Mouse (Mus musculus) ES-E14 (cell line): ENCODE measurements at regions not wholly inside any gene's neighbourhood (a gene's known extent, or its start where the extent isn't known, plus 50 kb on each side); places are given as distances from the start of the nearest gene placed in this dataset.

Source experiments
- DNase-seq: peaks from one replicate; pipeline ENCODE4 v3.0.0-alpha.2; 2013; ENCODE audit warnings: low read depth, low spot score
- H3K27ac ChIP-seq: 2 replicates; pipeline ENCODE4 v1.5.1; 2012; ENCODE audit warnings: low read depth, mild to moderate bottlenecking, low read length, moderate library complexity, mixed read lengths; ENCODE audit not compliant: poor library complexity, insufficient read depth, severe bottlenecking
- H3K36me3 ChIP-seq: 2 replicates; pipeline ENCODE4 v1.6.1; 2012; ENCODE audit warnings: mild to moderate bottlenecking, low read length, moderate library complexity, mixed read lengths; ENCODE audit not compliant: control insufficient read depth, poor library complexity, insufficient read depth, severe bottlenecking
- H3K4me1 ChIP-seq, 2 experiments: fragments of 150-350 bp in 1 of 2; sonication (generic) in 1 of 2; 2 replicates each; pipeline ENCODE4 v1.6.1; 2012; ENCODE audit warnings: low read length in 2 of 2, mild to moderate bottlenecking in 1 of 2, mixed read lengths in 1 of 2; ENCODE audit not compliant: control insufficient read depth in 2 of 2, insufficient read depth in 2 of 2, poor library complexity in 1 of 2
- H3K4me3 ChIP-seq, 2 experiments: fragments of 150-350 bp in 1 of 2; sonication (generic) in 1 of 2; 2 replicates each; pipeline ENCODE4 v1.5.1; 2012; ENCODE audit warnings: low read length in 2 of 2, low read depth in 1 of 2, mild to moderate bottlenecking in 1 of 2, mixed read lengths in 1 of 2; ENCODE audit not compliant: insufficient read depth in 1 of 2, poor library complexity in 1 of 2, severe bottlenecking in 1 of 2
- H3K9ac ChIP-seq: 2 replicates; pipeline ENCODE4 v1.6.1; 2012; ENCODE audit warnings: low read depth, mild to moderate bottlenecking, low read length, mixed read lengths; ENCODE audit not compliant: poor library complexity, insufficient read depth, severe bottlenecking
- H3K9me3 ChIP-seq: fragments of 150-350 bp; sonication (generic); 2 replicates; pipeline ENCODE4 v1.6.1; 2012; ENCODE audit warnings: low read depth, mild to moderate bottlenecking, low read length; ENCODE audit not compliant: control insufficient read depth, insufficient read depth
- CHD2 ChIP-seq: IDR thresholded peaks from 2 replicates; pipeline ENCODE4 v1.6.1; 2014; ENCODE audit warnings: mild to moderate bottlenecking, low read depth, low read length, inconsistent platforms
- HCFC1 ChIP-seq: IDR thresholded peaks from 2 replicates; pipeline ENCODE4 v1.6.1; 2012; ENCODE audit warnings: low read length, inconsistent platforms, borderline replicate concordance; ENCODE audit not compliant: insufficient read depth
- MAFK ChIP-seq: IDR thresholded peaks from 2 replicates; pipeline ENCODE4 v1.6.1; 2014; ENCODE audit warnings: mild to moderate bottlenecking, low read depth, low read length, inconsistent platforms; ENCODE audit not compliant: insufficient read depth
- ZC3H11A ChIP-seq: IDR thresholded peaks from 2 replicates; pipeline ENCODE4 v1.6.1; 2012; ENCODE audit warnings: low read depth, mild to moderate bottlenecking, inconsistent platforms, low read length, borderline replicate concordance
- ZNF384 ChIP-seq: IDR thresholded peaks from 2 replicates; pipeline ENCODE4 v1.6.1; 2012; ENCODE audit warnings: low read depth, low read length, inconsistent platforms
- in situ Hi-C, 2 experiments: fragments of 600-800 bp; cut with MboI; formaldehyde crosslinking; loops; one replicate each; pipeline ENCODE4 v1.15.1; 2025; ENCODE audit warnings: low sequenced_read_pairs in 2 of 2, inconsistent platforms in 1 of 2; ENCODE audit not compliant: unreplicated experiment in 2 of 2

DNA sequence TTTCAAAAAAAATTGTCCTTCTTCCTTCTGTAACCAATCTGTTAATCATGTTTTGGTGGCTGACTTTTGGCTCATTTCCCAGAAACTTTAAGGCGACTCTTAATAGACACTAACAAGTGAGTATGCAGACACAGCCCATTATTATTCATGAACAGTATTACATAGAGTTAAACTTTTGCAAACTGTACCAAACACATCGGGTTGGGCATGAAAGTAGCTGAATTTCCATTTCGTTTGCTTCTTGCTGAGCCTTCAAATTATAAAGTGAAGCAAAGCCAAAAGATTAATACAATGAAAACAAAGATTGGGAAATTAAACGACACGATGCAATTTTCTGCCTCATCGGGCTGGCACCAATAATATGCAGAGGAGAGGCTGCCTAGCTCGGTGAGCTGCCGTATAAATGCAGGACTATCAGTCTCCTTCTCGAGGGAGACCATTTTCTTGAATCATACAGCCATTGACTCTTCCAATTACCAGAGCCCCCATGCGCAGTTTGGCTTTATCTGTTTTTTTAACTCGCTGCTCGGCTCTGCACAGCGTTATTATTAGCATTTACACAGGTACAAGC lies 311.8 kb downstream of the Hace1 start:
- H3K36me3 ChIP-seq = no peaks in the 10 kb centered on the region
- no peak overlapping the region for H3K27ac ChIP-seq
- no peak for TF ChIP-seq ZNF384
- TF ChIP-seq HCFC1 = no peak
- TF ChIP-seq CHD2 = no peak
- TF ChIP-seq ZC3H11A = no peak
- TF ChIP-seq MAFK = no peak
- no peak overlapping the region for H3K4me3 ChIP-seq
- in situ Hi-C loops = no loop called here
- H3K9ac ChIP-seq = no peak overlapping the region
- no peaks in the 10 kb centered on the region for H3K9me3 ChIP-seq
- DNase-seq = no peak
- no peaks in the 10 kb centered on the region for H3K4me1 ChIP-seq

DNA sequence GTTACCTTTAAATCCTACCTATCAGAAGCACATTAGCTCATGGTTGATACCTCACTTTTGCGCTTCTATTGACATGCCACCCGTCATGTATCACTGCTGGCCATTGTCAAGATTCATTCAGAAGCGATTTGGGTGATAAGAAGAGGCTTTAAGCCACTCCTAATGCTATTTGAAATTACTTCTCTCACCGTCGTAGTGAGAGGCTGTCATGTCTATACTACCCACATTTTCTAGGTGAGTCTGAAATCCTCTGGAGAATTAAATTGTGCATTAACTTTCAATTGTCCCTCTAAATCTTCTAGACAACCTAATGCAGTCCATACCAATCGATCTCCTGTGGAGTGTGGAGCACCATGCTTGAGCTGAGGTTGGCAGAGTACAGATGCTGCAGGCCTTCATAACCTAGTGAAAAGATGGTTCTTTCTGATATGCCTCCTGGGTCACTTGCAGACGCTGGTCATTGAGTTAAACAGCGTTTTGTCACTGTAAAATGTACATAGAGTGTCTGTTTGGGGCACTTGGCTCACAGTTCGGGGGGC lies 312.5 kb downstream of the Hace1 start:
- in situ Hi-C loops = no loop called here
- Histone ChIP-seq H3K36me3 (no peaks in the 10 kb centered on the region), H3K27ac (no peak overlapping the region), H3K4me1 (no peaks in the 10 kb centered on the region), H3K4me3 (no peak overlapping the region), H3K9ac (no peak overlapping the region), H3K9me3 (no peaks in the 10 kb centered on the region)
- no peak for DNase-seq
- no peak for TF ChIP-seq HCFC1

DNA sequence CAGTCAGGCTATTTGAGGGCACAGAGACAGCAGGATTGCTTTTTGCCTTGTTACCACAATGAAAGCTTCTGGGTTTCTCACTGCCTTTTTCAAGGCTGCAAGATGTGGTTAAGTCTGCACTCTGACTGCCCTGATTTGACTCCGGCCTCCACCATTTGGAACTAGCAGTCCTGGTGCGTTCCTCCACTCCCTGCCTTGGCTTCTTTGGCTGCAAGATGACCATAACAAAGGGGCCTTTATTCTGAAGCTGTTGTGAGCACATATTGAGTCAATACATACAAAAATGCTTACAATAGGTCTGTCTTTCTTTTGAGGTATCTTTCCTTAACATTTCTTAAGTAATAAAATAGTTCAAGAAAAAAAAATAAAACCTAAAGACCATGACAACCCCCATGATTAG lies 314.8 kb downstream of the Hace1 start:
- TF ChIP-seq ZC3H11A (no peak), CHD2 (no peak), HCFC1 (no peak), ZNF384 (no peak), MAFK (no peak)
- H3K9ac ChIP-seq = no peak overlapping the region
- H3K4me1 ChIP-seq = no peaks in the 10 kb centered on the region
- H3K4me3 ChIP-seq = no peak overlapping the region
- DNase-seq = no peak
- no peaks in the 10 kb centered on the region for H3K36me3 ChIP-seq
- in situ Hi-C loops = no loop called here
- H3K27ac ChIP-seq = no peak overlapping the region
- H3K9me3 ChIP-seq = no peaks in the 10 kb centered on the region

DNA sequence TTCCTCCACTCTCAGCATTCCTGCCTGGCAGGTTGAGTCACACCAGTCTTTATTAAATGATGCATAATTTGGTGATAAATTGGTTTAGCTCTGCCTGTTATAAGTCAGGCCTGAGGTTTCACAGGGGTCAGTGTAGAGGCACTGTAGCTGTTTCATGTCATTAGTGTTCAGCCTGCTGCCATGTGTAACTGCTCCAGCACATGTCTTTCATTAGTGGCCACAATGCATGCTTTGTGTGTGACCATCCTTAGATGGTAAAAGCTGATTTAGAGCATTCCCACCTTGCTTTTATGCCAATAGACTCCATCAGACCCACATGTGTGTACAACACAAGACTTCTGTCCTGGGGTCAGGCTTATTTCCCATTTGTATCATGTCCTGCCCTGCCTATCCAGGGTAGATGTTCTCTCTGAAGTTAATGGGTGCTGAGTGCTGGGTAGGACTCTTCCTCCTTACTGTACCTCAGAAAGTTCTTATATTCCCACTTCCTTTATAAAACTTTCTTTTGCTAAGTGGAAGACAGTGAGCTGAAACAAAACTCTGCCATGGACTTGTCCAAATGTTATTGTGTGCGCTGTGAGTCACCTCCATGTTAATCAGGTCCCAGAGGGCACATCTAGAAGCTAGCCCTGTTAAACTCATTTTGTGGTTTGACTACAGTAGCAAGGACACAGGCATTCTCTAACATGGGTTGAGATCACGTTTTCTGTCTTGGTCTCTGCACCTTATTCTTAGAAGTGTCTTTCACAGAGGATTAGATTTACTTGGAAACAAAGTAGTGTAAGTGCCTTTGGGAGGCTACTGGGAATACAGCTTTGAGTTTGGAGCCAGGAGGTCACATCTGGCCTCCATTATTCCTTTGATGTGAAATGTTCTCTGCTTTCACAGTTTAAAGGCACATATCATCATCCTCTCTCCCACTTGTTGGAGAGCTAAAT lies 316.5 kb downstream of the Hace1 start:
- in situ Hi-C loops = no loop called here

More for the DNA sequence above, 316.5 kb downstream of the Hace1 start:
- H3K4me3 ChIP-seq = no peak overlapping the region
- no peaks in the 10 kb centered on the region for H3K4me1 ChIP-seq
- H3K27ac ChIP-seq = no peak overlapping the region
- no peaks in the 10 kb centered on the region for H3K9me3 ChIP-seq
- DNase-seq = no peak
- no peak for TF ChIP-seq MAFK
- no peak for TF ChIP-seq HCFC1
- TF ChIP-seq ZC3H11A = no peak
- no peak for TF ChIP-seq CHD2
- TF ChIP-seq ZNF384 = no peak
- no peak overlapping the region for H3K9ac ChIP-seq
- H3K36me3 ChIP-seq = no peaks in the 10 kb centered on the region
